ENCODE assay signal across 16 mouse cellular contexts in genomic region chr7:111084443-111084842, GRCm38 (mm10). TPM values are rescaled to one million over a fixed set of nuclear protein-coding genes. Genes with fewer than 3 reads are reported as not detected.
DNase-seq lines count a peak whose midpoint lies in the region; ATAC-seq and TF ChIP-seq lines count a peak whose summit lies in the region.
"Had no signal": no experiment of that assay in that cellular context is flagged by ENCODE, and none has a peak within 500 bp of the region (broad histone marks: within the 10 kb centered on the region; RNA-seq: fewer than 3 reads in every experiment).

No protein-coding gene starts in this region.

- TF ChIP-seq POLR2A in myocyte (IDR thresholded peaks at IDR 0.05; ENCODE audit: insufficient read length, low read depth): no peak

- H3K4me2 ChIP-seq in myocyte (ENCODE audit: low read depth): peak overlapping the region; percentile 93

- H3K36me3 ChIP-seq in megakaryocyte, embryonic 14.5 days (replicated peaks; ENCODE audit: low read length): peaks cover 36% of the 10 kb centered on the region
- peaks cover 28% of the 10 kb centered on the region for H3K36me3 ChIP-seq in limb, embryonic 10.5 days
- peaks cover 23% of the 10 kb centered on the region for H3K36me3 ChIP-seq in myocyte (ENCODE audit: control insufficient read depth, insufficient read depth)

- ATAC-seq in megakaryocyte, adult 5-6 weeks (ENCODE audit: poor library complexity, severe bottlenecking): no peak
- ATAC-seq: forebrain, embryonic 15.5 days had no signal

- peak; percentile 41 for DNase-seq in heart, adult 11 months
- no peak for DNase-seq in heart, postnatal 4 days
- DNase-seq in limb, embryonic 10.5 days (ENCODE audit: low spot score): no peak
- no peak for DNase-seq in right cerebral cortex, postnatal 14 days
- no peak for DNase-seq in right cerebral cortex, adult 2 months (ENCODE audit: low spot score in 2 of 2)
- DNase-seq: adrenal gland, adult 2 months; cerebellum, postnatal 25 days; heart, postnatal 14 days; kidney, adult 8-10 months; lung, adult 18-20 months; thymus, postnatal 25 days had no signal

- H3K4me3 ChIP-seq in megakaryocyte, embryonic 14.5 days (replicated peaks): peak overlapping the region; percentile 16
- no peak overlapping the region for H3K4me3 ChIP-seq in limb, embryonic 10.5 days
- H3K4me3 ChIP-seq in myocyte: peak overlapping the region; percentile 96

- no peaks in the 10 kb centered on the region for H3K27me3 ChIP-seq in megakaryocyte, embryonic 14.5 days (replicated peaks)
- H3K27me3 ChIP-seq in limb, embryonic 10.5 days (ENCODE audit: low read depth, poor library complexity, severe bottlenecking): no peaks in the 10 kb centered on the region
- no peaks in the 10 kb centered on the region for H3K27me3 ChIP-seq in myocyte (ENCODE audit: control insufficient read depth, insufficient read depth, insufficient read length)
- H3K27me3 ChIP-seq: CH12.LX; forebrain, embryonic 15.5 days had no signal

- peaks cover 38% of the 10 kb centered on the region for H3K79me2 ChIP-seq in myocyte (ENCODE audit: control insufficient read depth, insufficient read depth)

- 0 out of 2 replicates have a peak, but pooled peaks cover 6% of the 10 kb centered on the region for H3K9me3 ChIP-seq in megakaryocyte, embryonic 14.5 days
- H3K9me3 ChIP-seq in limb, embryonic 10.5 days (replicated peaks): no peaks in the 10 kb centered on the region
- H3K9me3 ChIP-seq: forebrain, embryonic 15.5 days had no signal

- H3K27ac ChIP-seq in limb, embryonic 10.5 days: 0 out of 2 replicates have a peak overlapping the region, but pooled peaks have one; percentile 100

- H3ac ChIP-seq in myocyte (ENCODE audit: control insufficient read depth, insufficient read length): no peak overlapping the region

- H3K4me1 ChIP-seq in megakaryocyte, embryonic 14.5 days: peaks cover 28% of the 10 kb centered on the region
- peaks cover 16% of the 10 kb centered on the region for H3K4me1 ChIP-seq in limb, embryonic 10.5 days

- 83% methylated on average over 2 of the region's 2 CpGs for WGBS in limb, embryonic 10.5 days

TF ChIP-seq in myocyte, 11 proteins besides CTCF, POLR2A, EP300 and RAD21:
- no peak for TF ChIP-seq TCF12 (IDR thresholded peaks at IDR 0.05; ENCODE audit: insufficient read depth, poor library complexity, severe bottlenecking)

RNA-seq across cellular contexts. Expression of gene Eif4g2, which starts 1.6 kb away (rescaled TPM):
- total RNA-seq in heart, postnatal 4 days (2021): 1,000 to 10,000 TPM in 1 of 2 experiments, 100 to 1,000 TPM in 1; 990 to 1,046 TPM
- polyA plus RNA-seq in megakaryocyte, embryonic 14.5 days (2012; ENCODE audit: insufficient read depth, low replicate concordance): 352 and 517 TPM in 2 replicates
- total RNA-seq in megakaryocyte, adult 5-6 weeks (2015): 804 and 868 TPM in 2 replicates
- 448 and 663 TPM in 2 replicates for total RNA-seq in megakaryocyte, adult 5-6 weeks (2017)
- polyA plus RNA-seq in limb, embryonic 10.5 days (2016; fragmentation: Nextera tagmentation; extraction: Ambion mirVana): 1,318 and 1,349 TPM in 2 replicates
- polyA plus RNA-seq in myocyte (2012; fragmentation: generic; extraction: Trizol): 408 TPM

RNA-seq across cellular contexts. Expression of gene Ctr9, which starts 55.7 kb away (rescaled TPM):
- 10 to 100 TPM; 29.1 to 32.2 TPM for total RNA-seq in heart, postnatal 4 days (2021)
- 1.0 and 10.6 TPM in 2 replicates for polyA plus RNA-seq in megakaryocyte, embryonic 14.5 days (2012; ENCODE audit: insufficient read depth, low replicate concordance)
- 14.7 and 33.9 TPM in 2 replicates for total RNA-seq in megakaryocyte, adult 5-6 weeks (2015)
- total RNA-seq in megakaryocyte, adult 5-6 weeks (2017): 47.0 and 48.3 TPM in 2 replicates
- 64.1 and 80.1 TPM in 2 replicates for polyA plus RNA-seq in limb, embryonic 10.5 days (2016; fragmentation: Nextera tagmentation; extraction: Ambion mirVana)
- polyA plus RNA-seq in myocyte (2012; fragmentation: generic; extraction: Trizol): 16.5 TPM
